Mouse (Mus musculus): ENCODE data around the gene Pbx4. TPM values are rescaled to one million over a fixed set of nuclear protein-coding genes. Genes with fewer than 3 reads are reported as not detected.
A peak's percentile ranks its signal among the peaks of the same experiment; 100 is the strongest.

Gene Pbx4
- polyA plus RNA-seq, 1 experiment, result 0.24 TPM

GRCm38 (mm10) chr8:69899876-69900275, 67.6 kb downstream of the Pbx4 start:
- no peak for TF ChIP-seq GATA1 (IDR thresholded peaks at IDR 0.05; ENCODE audit: low read length)
- H3K4me3 ChIP-seq (replicated peaks), result no peak overlapping the region
- no peaks in the 10 kb centered on the region for H3K9me3 ChIP-seq (ENCODE audit: control insufficient read depth, low read length)
- peaks cover 48% of the 10 kb centered on the region for H3K36me3 ChIP-seq (ENCODE audit: control insufficient read depth)
- H3K27me3 ChIP-seq (ENCODE audit: control insufficient read depth), result no peaks in the 10 kb centered on the region
- H3K4me1 ChIP-seq (ENCODE audit: control insufficient read depth), result peaks cover 65% of the 10 kb centered on the region

- peaks cover 73% of the 10 kb centered on the region for H3K4me1 ChIP-seq (ENCODE audit: control insufficient read depth)
Observed at GRCm38 (mm10) chr8:69900895-69901451, 68.7 kb downstream of the Pbx4 start.

GRCm38 (mm10) chr8:69901484-69902162, 69.3 kb downstream of the Pbx4 start:
- peaks cover 37% of the 10 kb centered on the region for H3K36me3 ChIP-seq (ENCODE audit: control insufficient read depth)

More at GRCm38 (mm10) chr8:69900895-69901451, 68.7 kb downstream of the Pbx4 start:
- H3K27me3 ChIP-seq (ENCODE audit: control insufficient read depth), result no peaks in the 10 kb centered on the region
- H3K4me3 ChIP-seq (replicated peaks), result peak overlapping the region; percentile 68
- no peak for TF ChIP-seq GATA1 (IDR thresholded peaks at IDR 0.05; ENCODE audit: low read length)
- no peak for TF ChIP-seq TAL1 (IDR thresholded peaks at IDR 0.05; ENCODE audit: low read length)
- no peaks in the 10 kb centered on the region for H3K9me3 ChIP-seq (ENCODE audit: control insufficient read depth, low read length)
- peaks cover 38% of the 10 kb centered on the region for H3K36me3 ChIP-seq (ENCODE audit: control insufficient read depth)

GRCm38 (mm10) chr8:69902163-69903062, 70.1 kb downstream of the Pbx4 start, which contains the start of the genes Tssk6, Ndufa13 and Yjefn3:
TSS of gene Tssk6 (plus strand) at chr8:69902184.
TSS of gene Ndufa13 (minus strand) at chr8:69902558.
TSS of gene Yjefn3 (minus strand) at chr8:69902712.
- peaks cover 33% of the 10 kb centered on the region for H3K36me3 ChIP-seq (ENCODE audit: control insufficient read depth)
- TF ChIP-seq GATA1 (IDR thresholded peaks at IDR 0.05; ENCODE audit: low read length) (no peak), TAL1 (IDR thresholded peaks at IDR 0.05; ENCODE audit: low read length) (no peak)
- H3K9me3 ChIP-seq (ENCODE audit: control insufficient read depth, low read length), result no peaks in the 10 kb centered on the region
- H3K4me3 ChIP-seq (replicated peaks), result peak within 1 kb of the TSS; percentile 68
- H3K4me1 ChIP-seq (ENCODE audit: control insufficient read depth), result peaks cover 76% of the 10 kb centered on the region
- H3K27me3 ChIP-seq (ENCODE audit: control insufficient read depth), result no peaks in the 10 kb centered on the region

More at GRCm38 (mm10) chr8:69901484-69902162, 69.3 kb downstream of the Pbx4 start:
- no peak for TF ChIP-seq GATA1 (IDR thresholded peaks at IDR 0.05; ENCODE audit: low read length)
- no peak for TF ChIP-seq TAL1 (IDR thresholded peaks at IDR 0.05; ENCODE audit: low read length)
- H3K4me3 ChIP-seq (replicated peaks), result peak overlapping the region; percentile 68
- H3K9me3 ChIP-seq (ENCODE audit: control insufficient read depth, low read length), result no peaks in the 10 kb centered on the region
- H3K27me3 ChIP-seq (ENCODE audit: control insufficient read depth), result no peaks in the 10 kb centered on the region
- H3K4me1 ChIP-seq (ENCODE audit: control insufficient read depth), result peaks cover 80% of the 10 kb centered on the region

- Histone ChIP-seq H3K27me3 (ENCODE audit: control insufficient read depth) (no peaks in the 10 kb centered on the region), H3K4me1 (ENCODE audit: control insufficient read depth) (peaks cover 69% of the 10 kb centered on the region), H3K36me3 (ENCODE audit: control insufficient read depth) (peaks cover 33% of the 10 kb centered on the region), H3K9me3 (ENCODE audit: control insufficient read depth, low read length) (no peaks in the 10 kb centered on the region), H3K4me3 (replicated peaks) (peak overlapping the region; percentile 68)
- TF ChIP-seq TAL1 (IDR thresholded peaks at IDR 0.05; ENCODE audit: low read length), result peak; percentile 45; the same call in 1 of the 3 replicates
- peak; percentile 47; the same call in 1 of the 2 replicates for TF ChIP-seq GATA1 (IDR thresholded peaks at IDR 0.05; ENCODE audit: low read length)
Observed at GRCm38 (mm10) chr8:69903063-69903542, 70.8 kb downstream of the Pbx4 start.

GRCm38 (mm10) chr8:69904096-69904495, 71.8 kb downstream of the Pbx4 start:
- peaks cover 36% of the 10 kb centered on the region for H3K36me3 ChIP-seq (ENCODE audit: control insufficient read depth)
- no peaks in the 10 kb centered on the region for H3K9me3 ChIP-seq (ENCODE audit: control insufficient read depth, low read length)
- no peaks in the 10 kb centered on the region for H3K27me3 ChIP-seq (ENCODE audit: control insufficient read depth)
- TF ChIP-seq TAL1 (IDR thresholded peaks at IDR 0.05; ENCODE audit: low read length), result no peak
- no peak for TF ChIP-seq GATA1 (IDR thresholded peaks at IDR 0.05; ENCODE audit: low read length)
- peaks cover 65% of the 10 kb centered on the region for H3K4me1 ChIP-seq (ENCODE audit: control insufficient read depth)
- H3K4me3 ChIP-seq (replicated peaks), result peak overlapping the region; percentile 68

- Histone ChIP-seq H3K4me3 (replicated peaks) (no peak overlapping the region), H3K27me3 (ENCODE audit: control insufficient read depth) (no peaks in the 10 kb centered on the region), H3K36me3 (ENCODE audit: control insufficient read depth) (peaks cover 47% of the 10 kb centered on the region), H3K9me3 (ENCODE audit: control insufficient read depth, low read length) (no peaks in the 10 kb centered on the region), H3K4me1 (ENCODE audit: control insufficient read depth) (peaks cover 50% of the 10 kb centered on the region)
- TF ChIP-seq GATA1 (IDR thresholded peaks at IDR 0.05; ENCODE audit: low read length) (no peak), TAL1 (IDR thresholded peaks at IDR 0.05; ENCODE audit: low read length) (no peak)
Observed at GRCm38 (mm10) chr8:69906260-69906659, 74.0 kb downstream of the Pbx4 start.

GRCm38 (mm10) chr8:69907106-69907505, 74.8 kb downstream of the Pbx4 start:
- H3K36me3 ChIP-seq (ENCODE audit: control insufficient read depth), result peaks cover 56% of the 10 kb centered on the region
- H3K4me3 ChIP-seq (replicated peaks), result no peak overlapping the region
- no peaks in the 10 kb centered on the region for H3K27me3 ChIP-seq (ENCODE audit: control insufficient read depth)
- TF ChIP-seq TAL1 (IDR thresholded peaks at IDR 0.05; ENCODE audit: low read length) (no peak), GATA1 (IDR thresholded peaks at IDR 0.05; ENCODE audit: low read length) (no peak)
- no peaks in the 10 kb centered on the region for H3K9me3 ChIP-seq (ENCODE audit: control insufficient read depth, low read length)
- H3K4me1 ChIP-seq (ENCODE audit: control insufficient read depth), result peaks cover 49% of the 10 kb centered on the region
